1 mouse cellular context compared by ENCODE assay signal in genomic region chr5:33351556-33352272, GRCm38 (mm10).
TF ChIP-seq lines count a peak whose summit lies in the region.

No protein-coding gene starts in this region.

TF ChIP-seq in MEL, 35 proteins besides CTCF, POLR2A, EP300 and RAD21 (continued from another document):
- TF ChIP-seq TCF12 (IDR thresholded peaks at IDR 0.05; ENCODE audit: low read depth, low read length) (0 out of 2 replicates have a peak, but pooled peaks have one; percentile 16), ELF1 (IDR thresholded peaks at IDR 0.05; ENCODE audit: low read depth, low read length) (peak; percentile 79), ZMIZ1 (IDR thresholded peaks at IDR 0.05; ENCODE audit: low read depth, low read length) (no peak), MAFK (IDR thresholded peaks at IDR 0.05; ENCODE audit: borderline replicate concordance, low read depth, low read length) (no peak), USF1 (IDR thresholded peaks at IDR 0.05; ENCODE audit: low read depth, low read length) (peak; percentile 73), CHD2 (IDR thresholded peaks at IDR 0.05; ENCODE audit: low read length) (peak; percentile 63; the same call in 1 of the 2 replicates), NELFE (IDR thresholded peaks at IDR 0.05; ENCODE audit: low read depth, low read length) (no peak), ETS1 (IDR thresholded peaks at IDR 0.05; ENCODE audit: low read depth, low read length) (peak; percentile 94), HCFC1 (IDR thresholded peaks at IDR 0.05; ENCODE audit: low read depth, low read length) (0 out of 2 replicates have a peak, but pooled peaks have one; percentile 58), USF2 (IDR thresholded peaks at IDR 0.05; ENCODE audit: borderline replicate concordance in 1 of 2, insufficient read depth in 1 of 2, low read depth in 1 of 2, low read length in 2 of 2) (0 out of 4 replicates have a peak, but pooled peaks of 1 of the 2 experiments have one; percentile 46), TBP (IDR thresholded peaks at IDR 0.05; ENCODE audit: low read depth, low read length) (0 out of 2 replicates have a peak, but pooled peaks have one; percentile 4), RCOR1 (IDR thresholded peaks at IDR 0.05; ENCODE audit: low read depth, low read length) (peak; percentile 68), BHLHE40 (IDR thresholded peaks at IDR 0.05; ENCODE audit: borderline replicate concordance, low read depth, low read length) (peak; percentile 68; the same call in 1 of the 2 replicates), MYC (IDR thresholded peaks at IDR 0.05; ENCODE audit: low read depth, low read length) (peak; percentile 97), KAT2A (conservative IDR thresholded peaks at IDR 0.05; ENCODE audit: low read depth, low read length) (no peak), GABPA (IDR thresholded peaks at IDR 0.05; ENCODE audit: low read depth, low read length) (0 out of 2 replicates have a peak, but pooled peaks have one; percentile 66), MAZ (IDR thresholded peaks at IDR 0.05; ENCODE audit: low read depth, low read length) (no peak), ZNF384 (IDR thresholded peaks at IDR 0.05; ENCODE audit: low read depth, low read length) (no peak), POLR2AphosphoS5 (IDR thresholded peaks at IDR 0.05; ENCODE audit: borderline replicate concordance, low read depth, low read length) (no peak), MEF2A (IDR thresholded peaks at IDR 0.05; ENCODE audit: extremely low read depth, insufficient replicate concordance, low read depth, low read length, poor library complexity, severe bottlenecking) (no peak), SIN3A (IDR thresholded peaks at IDR 0.05; ENCODE audit: low read length) (peak; percentile 97), NRF1 (IDR thresholded peaks at IDR 0.05; ENCODE audit: insufficient read depth, low read depth, low read length, poor library complexity, severe bottlenecking) (no peak), MAX (IDR thresholded peaks at IDR 0.05; ENCODE audit: low read length) (peak; percentile 88), POLR2AphosphoS2 (IDR thresholded peaks at IDR 0.05; ENCODE audit: low read length) (no peak), CHD1 (IDR thresholded peaks at IDR 0.05; ENCODE audit: low read depth, low read length) (0 out of 2 replicates have a peak, but pooled peaks have one; percentile 61), GATA1 (IDR thresholded peaks at IDR 0.05; ENCODE audit: low read depth, low read length) (peak; percentile 86), MYB (IDR thresholded peaks at IDR 0.05; ENCODE audit: low read depth, low read length) (no peak), E2F4 (IDR thresholded peaks at IDR 0.05; ENCODE audit: borderline replicate concordance, low read depth, low read length) (no peak), ZKSCAN1 (IDR thresholded peaks at IDR 0.05; ENCODE audit: low read depth, low read length) (no peak), MXI1 (IDR thresholded peaks at IDR 0.05; ENCODE audit: low read depth, low read length) (peak; percentile 97), SMC3 (IDR thresholded peaks at IDR 0.05; ENCODE audit: low read depth, low read length) (no peak), JUND (IDR thresholded peaks at IDR 0.05; ENCODE audit: low read depth, low read length) (peak; percentile 53; the same call in 1 of the 2 replicates), ZC3H11A (IDR thresholded peaks at IDR 0.05; ENCODE audit: low read depth, low read length) (no peak; the same call in 1 of the 2 replicates), UBTF (IDR thresholded peaks at IDR 0.05; ENCODE audit: borderline replicate concordance, insufficient read depth, low read depth, low read length) (no peak)
